Mouse (Mus musculus) heart, embryonic 14.5 days (tissue): ENCODE measurements at regions not wholly inside any gene's neighbourhood (a gene's known extent, or its start where the extent isn't known, plus 50 kb on each side); places are given as distances from the start of the nearest gene placed in this dataset.

Experiments
- ATAC-seq: fragments of 200-750 bp; cut with Nextera tagmentation; 2 replicates; pipeline ENCODE4 v1.8.0; 2017; ENCODE audit warnings: low read depth, moderate TSS enrichment; ENCODE audit not compliant: insufficient number of reproducible peaks, insufficient read depth, low FRiP score
- H3K27ac ChIP-seq, 2 experiments: fragments of 200-500 bp in 1 of 2; fragments of 300-500 bp in 1 of 2; sonication (generic) in 1 of 2; replicated peaks in 1 of 2; 2 replicates each; pipeline ENCODE4 v1.5.1; 2012 to 2014; ENCODE audit warnings: low read depth in 2 of 2, low read length in 2 of 2, control low read depth in 1 of 2, mild to moderate bottlenecking in 1 of 2, mixed read lengths in 1 of 2; ENCODE audit not compliant: control insufficient read depth in 1 of 2, insufficient read depth in 1 of 2
- H3K27me3 ChIP-seq: fragments of 300-500 bp; sonication (generic); 2 replicates; pipeline ENCODE4 v1.6.1; 2014; ENCODE audit warnings: mild to moderate bottlenecking, low read length, control low read depth; ENCODE audit not compliant: control insufficient read depth, insufficient read depth
- H3K36me3 ChIP-seq: fragments of 300-500 bp; sonication (generic); 2 replicates; pipeline ENCODE4 v1.6.1; 2014; ENCODE audit warnings: mild to moderate bottlenecking, control low read depth, low read length, mixed read lengths; ENCODE audit not compliant: control insufficient read depth, insufficient read depth
- H3K4me1 ChIP-seq, 2 experiments: fragments of 200-500 bp in 1 of 2; fragments of 300-500 bp in 1 of 2; sonication (generic) in 1 of 2; 2 replicates each; pipeline ENCODE4 v1.6.1; 2012 to 2014; ENCODE audit warnings: low read length in 2 of 2, control low read depth in 1 of 2, mixed read lengths in 1 of 2; ENCODE audit not compliant: control insufficient read depth in 2 of 2, insufficient read depth in 2 of 2
- H3K4me2 ChIP-seq: fragments of 300-500 bp; sonication (generic); 2 replicates; pipeline ENCODE4 v1.6.1; 2014; ENCODE audit warnings: mild to moderate bottlenecking, low read length
- H3K4me3 ChIP-seq, 2 experiments: fragments of 200-500 bp in 1 of 2; fragments of 300-500 bp in 1 of 2; sonication (generic) in 1 of 2; 2 replicates each; pipeline ENCODE4 v1.5.1; 2012 to 2014; ENCODE audit warnings: low read length in 2 of 2, mild to moderate bottlenecking in 2 of 2, control low read depth in 1 of 2, low read depth in 1 of 2, moderate library complexity in 1 of 2; ENCODE audit not compliant: control insufficient read depth in 1 of 2, insufficient read depth in 1 of 2
- H3K9ac ChIP-seq: fragments of 300-500 bp; sonication (generic); 2 replicates; pipeline ENCODE4 v1.6.1; 2014; ENCODE audit warnings: mild to moderate bottlenecking, low read length
- H3K9me3 ChIP-seq: fragments of 300-500 bp; sonication (generic); 2 replicates; pipeline ENCODE4 v1.6.1; 2016; ENCODE audit warnings: low read length, control low read depth; ENCODE audit not compliant: control insufficient read depth
- WGBS: fragments of 180-500 bp; shearing (Covaris S2); extraction: QIAGEN DNeasy Blood & Tissue Kit; methylation state at CpG from one replicate; pipeline ENCODE4 v1.1.7; 2014; 5-methylcytosine and 5-hydroxymethylcytosine counted together

- 26% methylated on average over 11 of the region's 11 CpGs for WGBS
- no peaks in the 10 kb centered on the region for H3K9me3 ChIP-seq
- H3K4me1 ChIP-seq: peaks cover 22 to 38% of the 10 kb centered on the region in 2 experiments
- H3K4me2 ChIP-seq: no peak overlapping the region
- H3K27ac ChIP-seq: peak overlapping the region; percentile 74 to 80
- no peak overlapping the region for H3K4me3 ChIP-seq
- H3K27me3 ChIP-seq: no peaks in the 10 kb centered on the region
- ATAC-seq: peak; percentile 81
- no peak overlapping the region for H3K9ac ChIP-seq
- H3K36me3 ChIP-seq: no peaks in the 10 kb centered on the region
Measured at GRCm38 (mm10) chr8:26891881-26892280, 85.2 kb upstream of the Zfp703 start.

DNA sequence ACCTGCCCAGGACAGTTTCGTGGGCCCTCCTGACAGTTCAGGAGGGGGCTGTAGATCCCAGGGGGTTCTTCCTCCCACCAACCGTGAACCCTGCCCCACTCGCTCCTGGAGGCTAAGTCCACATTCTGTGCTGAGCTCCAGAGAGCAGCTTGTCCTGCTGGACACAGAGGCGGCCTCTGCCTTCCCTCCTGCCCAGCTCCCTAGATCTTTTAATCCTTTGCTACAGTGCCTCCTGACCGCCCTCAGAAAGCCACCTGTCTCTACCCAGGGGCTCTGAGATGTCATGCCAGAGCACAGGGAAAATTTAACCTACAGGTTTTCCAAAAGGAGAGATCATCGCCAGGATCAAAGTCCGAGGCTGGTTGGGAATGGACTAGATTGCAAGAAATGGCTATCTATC is 84.7 kb upstream of the Zfp703 start:
- peak overlapping the region; percentile 10; the same call in 1 of the 2 replicates for H3K9ac ChIP-seq
- ATAC-seq: 0 out of 2 replicates have a peak, but pooled peaks have one; percentile 5
- no peak overlapping the region for H3K4me3 ChIP-seq
- H3K27ac ChIP-seq: peak overlapping the region; percentile 74 to 80
- 73% methylated on average over 7 of the region's 7 CpGs for WGBS
- H3K4me2 ChIP-seq: no peak overlapping the region
- no peaks in the 10 kb centered on the region for H3K27me3 ChIP-seq
- H3K4me1 ChIP-seq: peaks cover 17 to 33% of the 10 kb centered on the region in 2 experiments
- no peaks in the 10 kb centered on the region for H3K9me3 ChIP-seq
- H3K36me3 ChIP-seq: no peaks in the 10 kb centered on the region

DNA sequence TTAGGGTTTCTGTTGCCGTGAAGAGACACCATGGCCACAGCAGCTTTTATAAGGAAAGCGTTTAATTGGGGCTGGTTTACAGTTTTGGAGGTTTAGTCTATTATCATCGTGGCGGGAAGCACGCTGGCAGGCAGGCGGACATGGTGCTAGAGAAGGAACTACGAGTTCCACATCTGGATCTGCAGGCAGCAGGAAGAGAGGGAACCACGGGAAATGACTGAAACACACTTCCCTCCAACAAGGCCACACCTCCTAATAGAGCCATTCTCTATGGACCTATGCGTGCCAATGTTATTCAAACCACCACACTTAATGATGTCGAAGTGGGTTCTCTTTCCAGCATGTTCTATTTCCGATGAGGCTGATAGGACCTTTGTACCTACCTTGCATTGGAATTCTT is 81.3 kb upstream of the Zfp703 start:
- 83% methylated on average over 11 of the region's 11 CpGs for WGBS
- H3K9ac ChIP-seq: no peak overlapping the region
- H3K4me3 ChIP-seq: no peak overlapping the region
- H3K4me1 ChIP-seq: peaks cover 12 to 15% of the 10 kb centered on the region in 2 experiments
- no peaks in the 10 kb centered on the region for H3K9me3 ChIP-seq
- no peak overlapping the region for H3K27ac ChIP-seq
- no peaks in the 10 kb centered on the region for H3K36me3 ChIP-seq
- no peak for ATAC-seq
- H3K4me2 ChIP-seq: no peak overlapping the region
- no peaks in the 10 kb centered on the region for H3K27me3 ChIP-seq

GRCm38 (mm10) chr8:26903289-26903688 is 73.8 kb upstream of the Zfp703 start:
- no peaks in the 10 kb centered on the region for H3K36me3 ChIP-seq
- WGBS: 71% methylated on average over 5 of the region's 5 CpGs
- H3K27ac ChIP-seq: peak overlapping the region in 1 of 2 experiments; percentile 9; a peak in 1 of 4 replicates
- H3K9me3 ChIP-seq: no peaks in the 10 kb centered on the region
- no peak overlapping the region for H3K4me3 ChIP-seq
- no peak overlapping the region for H3K9ac ChIP-seq
- H3K4me1 ChIP-seq: peaks cover 3 to 9% of the 10 kb centered on the region in 2 experiments; a peak in 3 of 4 replicates
- H3K4me2 ChIP-seq: no peak overlapping the region
- no peak for ATAC-seq
- H3K27me3 ChIP-seq: no peaks in the 10 kb centered on the region

DNA sequence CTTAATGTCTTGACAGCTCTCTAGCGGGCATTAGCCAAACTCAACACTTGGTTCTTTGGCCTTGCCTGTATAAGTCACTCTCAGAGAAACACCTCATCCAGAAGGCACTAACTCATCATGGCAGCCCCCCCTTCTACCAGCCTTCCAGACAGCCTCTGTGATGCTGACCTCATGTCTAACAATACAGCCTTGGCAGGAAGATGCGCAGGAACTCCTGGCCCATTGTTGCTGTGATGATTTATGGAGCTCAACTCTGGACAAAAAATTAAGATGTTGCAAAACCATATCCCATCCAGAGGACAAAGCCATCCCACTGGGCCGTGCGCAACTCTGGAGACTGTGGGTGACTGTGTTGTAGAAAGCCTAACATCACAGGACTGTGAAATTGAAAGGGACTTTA is 70.9 kb upstream of the Zfp703 start:
- Histone ChIP-seq H3K27ac (no peak overlapping the region), H3K9me3 (no peaks in the 10 kb centered on the region), H3K4me1 (peaks cover 3 to 9% of the 10 kb centered on the region in 2 experiments; a peak in 3 of 4 replicates), H3K4me3 (no peak overlapping the region), H3K36me3 (no peaks in the 10 kb centered on the region), H3K9ac (no peak overlapping the region), H3K27me3 (no peaks in the 10 kb centered on the region), H3K4me2 (no peak overlapping the region)
- no peak for ATAC-seq
- 88% methylated on average over 4 of the region's 4 CpGs for WGBS

GRCm38 (mm10) chr8:26907347-26908170 is 69.6 kb upstream of the Zfp703 start:
- H3K9ac ChIP-seq: no peak overlapping the region
- H3K27me3 ChIP-seq: no peaks in the 10 kb centered on the region
- no peak for ATAC-seq
- peak overlapping the region; percentile 33 to 51; a peak in 2 of 4 replicates for H3K27ac ChIP-seq
- no peak overlapping the region for H3K4me2 ChIP-seq
- H3K4me3 ChIP-seq: no peak overlapping the region
- H3K9me3 ChIP-seq: no peaks in the 10 kb centered on the region
- no peaks in the 10 kb centered on the region for H3K36me3 ChIP-seq
- 68% methylated on average over 8 of the region's 8 CpGs for WGBS
- peaks cover 3 to 9% of the 10 kb centered on the region in 2 experiments; a peak in 3 of 4 replicates for H3K4me1 ChIP-seq

DNA sequence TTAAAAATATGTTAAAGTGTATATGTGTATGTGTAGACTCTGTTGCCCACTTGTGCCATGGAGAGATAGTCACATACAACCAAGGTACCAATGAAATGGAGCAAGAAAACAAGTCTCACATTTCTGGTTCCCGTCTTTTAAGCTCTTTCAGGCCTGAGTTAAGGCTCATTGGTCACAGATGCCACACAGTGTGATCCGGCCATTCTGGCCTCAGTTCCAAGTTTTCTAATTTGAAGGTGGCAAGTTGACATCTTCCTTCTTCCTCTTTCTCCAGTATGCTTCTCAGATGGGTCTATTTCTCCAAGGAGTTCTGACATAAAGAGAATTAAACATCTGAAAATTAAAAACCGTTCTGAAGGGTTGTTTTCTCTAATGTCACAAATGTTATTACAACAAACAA is 66.9 kb upstream of the Zfp703 start:
- no peak overlapping the region for H3K9ac ChIP-seq
- no peaks in the 10 kb centered on the region for H3K27me3 ChIP-seq
- peaks cover 3 to 9% of the 10 kb centered on the region in 2 experiments; a peak in 3 of 4 replicates for H3K4me1 ChIP-seq
- no peak for ATAC-seq
- no peaks in the 10 kb centered on the region for H3K9me3 ChIP-seq
- H3K27ac ChIP-seq: no peak overlapping the region
- no peak overlapping the region for H3K4me2 ChIP-seq
- WGBS: 90% methylated on average over 3 of the region's 3 CpGs
- no peak overlapping the region for H3K4me3 ChIP-seq
- H3K36me3 ChIP-seq: no peaks in the 10 kb centered on the region
